Mouse (Mus musculus): ENCODE measurements at regions not wholly inside any gene's neighbourhood (a gene's known extent, or its start where the extent isn't known, plus 50 kb on each side); places are given as distances from the start of the nearest gene placed in this dataset.

DNA sequence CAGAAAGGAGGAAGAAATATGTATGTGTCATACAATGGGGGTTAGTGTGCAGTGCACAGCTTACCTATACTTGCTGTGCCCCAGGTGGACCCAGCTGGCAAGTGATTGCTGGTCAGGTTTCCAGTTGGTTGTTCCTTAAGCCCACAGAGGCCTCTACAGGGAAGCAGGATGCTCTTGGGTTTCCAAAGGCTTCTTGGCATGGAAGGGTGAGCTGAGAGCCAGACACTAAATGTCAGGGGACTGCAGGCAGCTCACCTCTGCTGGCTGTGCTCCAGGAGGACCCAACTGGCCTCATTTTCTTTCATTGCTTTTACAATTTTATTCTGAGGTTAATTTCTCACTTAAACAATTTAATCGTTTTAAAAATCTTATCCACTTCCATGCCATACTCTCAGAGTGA is 108.1 kb downstream of the Gm10184 start:
- H3K27ac ChIP-seq (ENCODE audit: insufficient read depth, low read length) = no peak overlapping the region
- TF ChIP-seq CTCF (IDR thresholded peaks at IDR 0.05; ENCODE audit: borderline replicate concordance, insufficient read depth, low read length) (no peak), POLR2A (IDR thresholded peaks at IDR 0.05; ENCODE audit: low read depth, low read length) (no peak)
- H3K4me1 ChIP-seq (ENCODE audit: control insufficient read depth, insufficient read depth, low read length) = no peaks in the 10 kb centered on the region
- H3K4me3 ChIP-seq (ENCODE audit: insufficient read depth, low read length) = no peak overlapping the region

DNA sequence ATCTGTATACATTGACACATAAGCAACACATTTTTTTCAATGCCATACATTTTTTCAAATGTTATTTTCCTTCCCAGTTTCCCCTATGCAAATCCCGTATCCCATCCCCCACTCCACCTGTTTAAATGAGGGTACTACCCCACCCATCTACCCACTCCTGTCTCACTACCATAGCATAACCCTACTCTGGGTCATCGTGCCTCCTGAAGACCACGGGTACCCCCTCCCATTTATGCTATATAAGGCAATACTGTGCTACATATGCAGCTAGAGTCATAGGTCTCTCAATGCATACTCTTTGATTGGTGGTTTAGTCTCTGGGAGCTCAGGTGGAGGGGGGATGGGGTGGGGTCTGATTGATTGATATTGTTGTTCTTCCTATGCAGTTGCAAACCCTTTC is 132.7 kb downstream of the Gm10184 start:
- no peak overlapping the region for H3K27ac ChIP-seq (ENCODE audit: insufficient read depth, low read length)
- H3K4me1 ChIP-seq (ENCODE audit: control insufficient read depth, insufficient read depth, low read length) = no peaks in the 10 kb centered on the region
- H3K4me3 ChIP-seq (ENCODE audit: insufficient read depth, low read length) = no peak overlapping the region
- no peak for TF ChIP-seq CTCF (IDR thresholded peaks at IDR 0.05; ENCODE audit: borderline replicate concordance, insufficient read depth, low read length)
- no peak for TF ChIP-seq POLR2A (IDR thresholded peaks at IDR 0.05; ENCODE audit: low read depth, low read length)

DNA sequence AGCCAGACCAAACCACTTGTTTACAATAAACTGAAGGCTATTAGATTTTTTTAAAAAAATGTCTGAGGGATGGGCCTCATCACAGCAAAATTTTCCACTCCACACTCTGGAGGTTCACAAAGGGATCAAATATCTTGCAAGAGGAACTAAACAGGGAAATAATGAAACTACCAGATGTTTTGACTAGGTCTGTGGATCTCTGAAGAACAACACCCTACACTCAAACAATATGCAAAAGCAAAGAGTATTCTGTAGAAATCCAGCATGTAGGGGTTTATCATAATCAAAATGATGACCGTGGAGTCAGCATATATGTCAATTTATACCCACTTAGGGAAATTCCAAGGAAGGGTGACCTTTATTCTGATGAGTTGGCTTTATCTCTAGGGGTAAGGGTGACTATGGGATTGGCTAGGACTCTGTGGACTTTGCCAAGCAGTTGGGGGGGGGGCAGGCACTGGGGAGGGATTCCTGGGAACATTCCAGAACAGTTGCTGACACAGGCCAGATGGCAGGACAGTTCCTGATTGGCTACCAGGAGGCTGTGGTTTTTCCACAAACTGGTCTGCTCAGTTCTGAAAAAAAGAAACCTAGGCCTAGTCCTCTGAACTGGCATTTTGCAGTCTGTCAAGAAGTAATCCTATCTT is 143.9 kb downstream of the Gm10184 start:
- no peak for TF ChIP-seq POLR2A (IDR thresholded peaks at IDR 0.05; ENCODE audit: low read depth, low read length)
- no peak for TF ChIP-seq CTCF (IDR thresholded peaks at IDR 0.05; ENCODE audit: borderline replicate concordance, insufficient read depth, low read length)
- Histone ChIP-seq H3K4me3 (ENCODE audit: insufficient read depth, low read length) (no peak overlapping the region), H3K27ac (ENCODE audit: insufficient read depth, low read length) (no peak overlapping the region), H3K4me1 (ENCODE audit: control insufficient read depth, insufficient read depth, low read length) (no peaks in the 10 kb centered on the region)

GRCm38 (mm10) chr17:89737418-89737817 is 172.8 kb downstream of the Gm10184 start:
- TF ChIP-seq CTCF (IDR thresholded peaks at IDR 0.05; ENCODE audit: borderline replicate concordance, insufficient read depth, low read length) (no peak), POLR2A (IDR thresholded peaks at IDR 0.05; ENCODE audit: low read depth, low read length) (no peak)
- H3K27ac ChIP-seq (ENCODE audit: insufficient read depth, low read length) = no peak overlapping the region
- no peak overlapping the region for H3K4me3 ChIP-seq (ENCODE audit: insufficient read depth, low read length)
- no peaks in the 10 kb centered on the region for H3K4me1 ChIP-seq (ENCODE audit: control insufficient read depth, insufficient read depth, low read length)

GRCm38 (mm10) chr17:89725534-89725933 is 184.7 kb downstream of the Gm10184 start:
- Histone ChIP-seq H3K4me3 (ENCODE audit: insufficient read depth, low read length) (no peak overlapping the region), H3K4me1 (ENCODE audit: control insufficient read depth, insufficient read depth, low read length) (no peaks in the 10 kb centered on the region), H3K27ac (ENCODE audit: insufficient read depth, low read length) (no peak overlapping the region)
- TF ChIP-seq POLR2A (IDR thresholded peaks at IDR 0.05; ENCODE audit: low read depth, low read length) (no peak), CTCF (IDR thresholded peaks at IDR 0.05; ENCODE audit: borderline replicate concordance, insufficient read depth, low read length) (no peak)

DNA sequence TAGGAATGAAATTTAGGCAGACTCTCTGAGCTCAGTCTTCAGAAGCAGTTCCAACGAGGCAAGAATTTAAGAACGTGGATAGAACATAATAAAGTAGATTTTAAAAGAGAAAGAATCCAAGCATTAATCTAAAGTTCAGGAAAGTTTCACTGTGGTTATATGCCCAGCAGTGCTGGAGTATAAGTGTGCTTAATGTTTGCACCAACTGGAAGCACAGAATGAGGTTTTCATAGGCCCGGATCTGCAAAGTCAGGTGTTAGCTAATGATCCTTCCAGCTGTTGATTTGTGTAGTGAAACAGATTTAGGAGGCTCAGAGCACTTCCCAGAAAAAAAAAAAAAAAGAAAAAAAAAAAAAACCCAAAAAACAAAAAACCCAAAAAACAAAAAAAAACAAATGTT is 228.5 kb downstream of the Gm10184 start:
- Histone ChIP-seq H3K4me3 (ENCODE audit: insufficient read depth, low read length) (no peak overlapping the region), H3K4me1 (ENCODE audit: control insufficient read depth, insufficient read depth, low read length) (no peaks in the 10 kb centered on the region), H3K27ac (ENCODE audit: insufficient read depth, low read length) (no peak overlapping the region)
- TF ChIP-seq POLR2A (IDR thresholded peaks at IDR 0.05; ENCODE audit: low read depth, low read length) (no peak), CTCF (IDR thresholded peaks at IDR 0.05; ENCODE audit: borderline replicate concordance, insufficient read depth, low read length) (no peak)

- no peaks in the 10 kb centered on the region for H3K4me1 ChIP-seq (ENCODE audit: control insufficient read depth, insufficient read depth, low read length)
- H3K27ac ChIP-seq (ENCODE audit: insufficient read depth, low read length) = no peak overlapping the region
- TF ChIP-seq CTCF (IDR thresholded peaks at IDR 0.05; ENCODE audit: borderline replicate concordance, insufficient read depth, low read length) (no peak), POLR2A (IDR thresholded peaks at IDR 0.05; ENCODE audit: low read depth, low read length) (no peak)
- H3K4me3 ChIP-seq (ENCODE audit: insufficient read depth, low read length) = no peak overlapping the region
These were observed 251.9 kb downstream of the Gm10184 start for GRCm38 (mm10) chr17:89658326-89658725.

- no peak overlapping the region for H3K4me3 ChIP-seq (ENCODE audit: insufficient read depth, low read length)
- H3K27ac ChIP-seq (ENCODE audit: insufficient read depth, low read length) = no peak overlapping the region
- no peaks in the 10 kb centered on the region for H3K4me1 ChIP-seq (ENCODE audit: control insufficient read depth, insufficient read depth, low read length)
- TF ChIP-seq POLR2A (IDR thresholded peaks at IDR 0.05; ENCODE audit: low read depth, low read length) = no peak
- TF ChIP-seq CTCF (IDR thresholded peaks at IDR 0.05; ENCODE audit: borderline replicate concordance, insufficient read depth, low read length) = no peak
These were observed 254.0 kb downstream of the Gm10184 start for GRCm38 (mm10) chr17:89656211-89656610.

DNA sequence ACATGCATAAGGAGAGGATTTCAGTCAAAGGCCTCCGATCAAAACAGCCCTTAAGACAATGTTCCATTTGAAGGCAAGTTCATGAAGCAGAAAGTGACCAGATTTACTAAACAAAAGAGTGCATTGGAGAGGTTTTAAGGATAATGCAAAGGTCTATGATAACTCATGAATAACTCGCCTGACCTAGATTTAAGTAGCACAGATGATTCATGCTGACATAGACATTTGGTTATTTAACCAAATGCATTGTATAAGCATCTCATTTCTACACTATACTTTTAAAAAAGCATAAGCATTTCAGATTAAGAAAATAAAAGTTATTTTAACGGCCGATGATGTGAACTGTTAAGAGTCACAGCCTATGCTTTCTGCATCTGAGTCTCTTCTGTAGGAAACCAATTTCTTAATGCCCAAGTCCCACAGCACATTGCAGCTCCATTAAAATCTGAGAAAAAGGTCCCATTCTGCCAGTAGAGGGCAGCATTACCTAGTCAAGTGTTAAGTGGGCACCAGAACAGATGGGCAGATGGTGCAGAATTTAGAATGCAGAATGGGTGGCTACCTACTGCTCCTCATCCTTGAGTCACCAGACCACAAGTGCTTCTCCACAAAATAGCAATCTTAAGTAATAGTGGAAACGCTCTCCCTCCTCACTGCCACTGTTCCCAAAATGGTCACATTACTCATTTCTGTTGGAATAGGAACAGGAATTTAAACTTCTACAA is 256.0 kb downstream of the Gm10184 start:
- TF ChIP-seq CTCF (IDR thresholded peaks at IDR 0.05; ENCODE audit: borderline replicate concordance, insufficient read depth, low read length) (0 out of 2 replicates have a peak, but pooled peaks have one; percentile 17), POLR2A (IDR thresholded peaks at IDR 0.05; ENCODE audit: low read depth, low read length) (no peak)
- no peaks in the 10 kb centered on the region for H3K4me1 ChIP-seq (ENCODE audit: control insufficient read depth, insufficient read depth, low read length)
- no peak overlapping the region for H3K27ac ChIP-seq (ENCODE audit: insufficient read depth, low read length)
- no peak overlapping the region for H3K4me3 ChIP-seq (ENCODE audit: insufficient read depth, low read length)

DNA sequence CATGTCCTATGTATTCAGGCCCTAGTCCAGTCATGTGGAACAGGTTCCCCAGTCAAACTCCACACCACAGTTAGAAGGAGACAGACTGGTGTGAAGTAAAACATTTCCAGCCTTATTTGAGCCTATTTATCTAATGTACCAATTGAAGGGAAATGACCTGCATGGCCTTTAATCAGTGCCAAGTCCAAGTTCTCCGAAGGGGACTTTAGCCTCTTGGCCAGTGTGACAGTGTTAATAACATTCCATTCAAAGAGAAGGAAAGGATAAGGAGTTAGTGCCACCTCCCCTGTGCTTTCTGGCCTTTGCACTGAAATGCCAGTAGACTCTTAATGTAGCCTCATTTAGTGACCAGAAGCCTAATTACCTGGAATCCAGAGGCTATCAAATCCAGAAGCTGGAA is 264.2 kb downstream of the Gm10184 start:
- no peak overlapping the region for H3K27ac ChIP-seq (ENCODE audit: insufficient read depth, low read length)
- H3K4me1 ChIP-seq (ENCODE audit: control insufficient read depth, insufficient read depth, low read length) = no peaks in the 10 kb centered on the region
- TF ChIP-seq POLR2A (IDR thresholded peaks at IDR 0.05; ENCODE audit: low read depth, low read length) (no peak), CTCF (IDR thresholded peaks at IDR 0.05; ENCODE audit: borderline replicate concordance, insufficient read depth, low read length) (no peak)
- H3K4me3 ChIP-seq (ENCODE audit: insufficient read depth, low read length) = no peak overlapping the region

All from embryonic fibroblast, embryonic 13.5 days (primary cell).